Mouse (Mus musculus): ENCODE measurements around the gene Actr1a. TPM values are rescaled to one million over a fixed set of nuclear protein-coding genes. Genes with fewer than 3 reads are reported as not detected.

Gene Actr1a
- total RNA-seq, 2 experiments from 2014 or later: 174 to 194 TPM

DNA sequence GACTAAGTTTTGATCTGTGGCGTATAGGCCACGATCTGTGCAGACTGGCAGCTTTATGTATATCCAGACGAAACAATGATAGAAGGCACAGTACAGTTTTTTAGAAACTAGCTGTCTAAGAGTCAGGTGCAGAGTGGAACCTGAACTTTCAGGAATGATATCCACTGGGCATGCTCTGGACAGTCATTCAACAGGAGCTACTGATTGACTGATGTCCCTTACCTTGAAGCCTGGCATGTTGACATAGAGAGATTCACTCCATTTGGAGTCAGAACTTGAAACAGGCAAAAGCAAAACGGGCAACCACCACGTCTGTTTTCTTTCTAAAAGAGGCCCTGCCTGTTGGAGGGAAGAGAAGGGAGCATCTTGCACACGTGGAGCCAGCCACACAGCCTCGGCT, 5.0 kb upstream of the Actr1a start:
- no peak for DNase-seq (ENCODE audit: extremely low spot score in 1 of 2, low spot score in 1 of 2)

- no peak for DNase-seq (ENCODE audit: extremely low spot score in 1 of 2, low spot score in 1 of 2)
These were observed 4.3 kb upstream of the Actr1a start for GRCm38 (mm10) chr19:46399886-46400285.

DNA sequence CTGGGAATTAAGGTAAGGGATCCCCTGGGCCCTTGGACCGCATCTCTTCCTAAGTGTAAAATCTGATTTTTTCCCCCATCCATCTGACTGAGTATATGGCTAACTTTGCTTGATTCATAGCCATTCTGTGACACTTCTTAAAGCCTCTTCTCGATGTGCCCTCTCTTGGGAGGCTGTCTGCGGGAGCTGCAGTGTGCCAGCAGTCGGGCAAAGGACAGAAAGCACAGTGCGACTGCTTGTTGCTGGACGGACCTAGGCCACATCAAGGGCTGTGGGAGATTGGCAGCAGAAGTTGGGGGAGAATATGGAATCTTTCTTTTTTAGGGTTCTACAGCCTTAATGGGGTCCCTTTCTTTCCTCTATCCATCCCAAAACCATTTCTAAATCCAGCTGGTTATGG, 3.8 kb upstream of the Actr1a start:
- no peak for DNase-seq (ENCODE audit: extremely low spot score in 1 of 2, low spot score in 1 of 2)

DNA sequence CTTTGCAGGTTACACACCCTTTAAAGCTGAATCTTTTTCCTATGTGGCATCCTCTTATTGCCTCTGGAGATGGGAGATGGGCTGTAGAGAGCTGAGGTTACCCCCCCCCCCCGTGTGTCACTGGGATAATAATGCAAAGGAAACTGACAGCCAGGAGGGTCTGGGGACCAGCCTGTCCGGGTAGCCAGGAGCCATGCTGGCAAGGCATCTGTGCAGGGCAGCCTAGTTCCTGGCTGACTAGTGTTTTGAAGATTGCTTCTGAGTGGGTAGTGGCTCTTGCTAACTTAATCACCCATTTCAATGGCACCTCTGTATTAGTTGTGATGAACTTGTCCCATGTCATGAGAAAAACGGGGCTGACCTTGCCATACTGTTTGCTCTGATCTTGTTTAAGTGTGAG, 2.9 kb upstream of the Actr1a start:
- no peak for DNase-seq (ENCODE audit: extremely low spot score in 1 of 2, low spot score in 1 of 2)

- no peak for DNase-seq (ENCODE audit: extremely low spot score in 1 of 2, low spot score in 1 of 2)
These were observed 2.0 kb upstream of the Actr1a start for GRCm38 (mm10) chr19:46397436-46398001.

GRCm38 (mm10) chr19:46396686-46397435, 1.3 kb upstream of the Actr1a start, which contains the start of gene Sufu:
Gene Sufu (plus strand): TSS chr19:46396896.
- DNase-seq (ENCODE audit: extremely low spot score in 1 of 2, low spot score in 1 of 2): peak; percentile 89 to 94

DNA sequence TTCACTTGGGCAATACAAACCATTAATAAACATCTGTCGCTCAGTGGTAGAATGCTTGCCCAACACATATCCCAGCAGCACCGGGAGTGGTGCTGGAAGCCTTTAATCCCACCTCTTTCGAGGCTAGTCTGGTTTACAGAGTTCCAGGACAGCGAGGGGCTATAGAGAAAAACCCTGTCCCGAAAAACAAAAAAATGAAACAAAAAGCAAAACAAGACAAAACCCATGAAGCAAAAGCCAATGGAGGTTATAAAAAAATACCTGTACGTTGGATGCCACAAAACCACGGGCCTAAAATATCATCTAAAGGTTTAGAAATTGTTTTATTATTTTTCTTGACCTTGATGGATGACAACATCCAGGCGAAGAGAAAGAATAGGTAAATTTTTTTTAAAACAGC, 561 bp upstream of the Actr1a start:
- DNase-seq (ENCODE audit: extremely low spot score in 1 of 2, low spot score in 1 of 2): no peak

DNA sequence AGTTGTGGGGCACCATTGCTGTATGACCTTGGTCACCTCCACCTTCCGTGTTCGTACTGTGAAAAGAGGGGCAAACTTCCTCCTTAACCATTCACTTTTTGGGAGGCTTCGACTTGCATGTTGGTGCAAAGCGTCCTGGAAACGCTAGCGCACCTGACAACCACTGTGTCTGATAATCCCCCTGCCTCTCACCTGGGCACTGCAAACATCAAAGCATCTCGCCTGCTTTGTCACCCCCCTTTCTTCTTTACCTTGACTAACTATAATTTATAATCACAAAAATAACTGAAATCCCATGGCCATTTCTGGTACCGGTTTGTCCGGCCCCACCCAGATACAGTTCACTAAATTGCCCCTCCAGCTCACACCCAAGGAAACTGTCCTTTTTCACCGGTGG, 838 bp downstream of the Actr1a start:
- DNase-seq (ENCODE audit: extremely low spot score in 1 of 2, low spot score in 1 of 2): no peak

- no peak for DNase-seq (ENCODE audit: extremely low spot score in 1 of 2, low spot score in 1 of 2)
These were observed 3.5 kb downstream of the Actr1a start for GRCm38 (mm10) chr19:46392018-46392417.

GRCm38 (mm10) chr19:46389872-46390271, 5.7 kb downstream of the Actr1a start:
- no peak for DNase-seq (ENCODE audit: extremely low spot score in 1 of 2, low spot score in 1 of 2)

DNA sequence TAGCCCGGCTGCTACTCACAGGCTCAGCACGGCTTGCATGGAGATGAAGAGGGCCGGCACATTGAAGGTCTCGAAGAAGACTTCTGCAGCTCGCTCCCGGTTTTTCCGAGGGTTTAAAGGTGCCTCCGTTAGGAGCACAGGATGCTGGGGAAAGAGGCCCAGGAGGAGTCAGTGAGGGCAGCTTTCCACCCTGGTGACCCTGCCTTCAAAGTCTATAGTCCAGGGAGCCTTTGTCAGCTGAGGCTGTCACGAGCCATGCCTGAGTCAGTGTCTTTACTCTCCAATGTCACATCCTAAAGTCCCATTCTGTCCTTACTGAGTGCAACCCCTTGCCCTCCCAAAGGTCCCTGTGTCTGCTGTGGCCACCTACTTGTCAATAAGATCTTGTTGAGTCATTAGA, 13.3 kb downstream of the Actr1a start:
- no peak for DNase-seq (ENCODE audit: extremely low spot score in 1 of 2, low spot score in 1 of 2)

DNA sequence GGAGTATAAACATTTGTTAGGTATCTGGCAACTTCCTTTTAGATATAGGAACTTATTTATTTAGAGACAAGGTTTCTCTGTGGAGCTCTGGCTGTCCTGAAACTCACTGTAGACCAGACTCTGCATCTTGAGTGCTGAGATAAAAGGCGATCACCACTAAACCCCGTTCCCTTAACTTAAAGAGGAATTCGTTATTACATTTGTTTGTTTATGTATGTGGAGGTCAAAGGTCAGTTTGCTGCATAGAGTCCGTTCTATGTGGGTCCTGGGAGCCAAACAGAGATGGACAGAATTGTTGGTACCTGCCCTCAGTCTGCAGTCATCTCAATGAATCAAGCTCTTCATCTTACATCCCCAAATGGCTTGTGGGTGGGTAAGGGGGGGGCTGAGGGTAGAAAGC, 19.7 kb downstream of the Actr1a start:
- DNase-seq (ENCODE audit: extremely low spot score in 1 of 2, low spot score in 1 of 2): no peak

GRCm38 (mm10) chr19:46375489-46375888, 20.1 kb downstream of the Actr1a start:
- DNase-seq (ENCODE audit: extremely low spot score in 1 of 2, low spot score in 1 of 2): no peak

DNA sequence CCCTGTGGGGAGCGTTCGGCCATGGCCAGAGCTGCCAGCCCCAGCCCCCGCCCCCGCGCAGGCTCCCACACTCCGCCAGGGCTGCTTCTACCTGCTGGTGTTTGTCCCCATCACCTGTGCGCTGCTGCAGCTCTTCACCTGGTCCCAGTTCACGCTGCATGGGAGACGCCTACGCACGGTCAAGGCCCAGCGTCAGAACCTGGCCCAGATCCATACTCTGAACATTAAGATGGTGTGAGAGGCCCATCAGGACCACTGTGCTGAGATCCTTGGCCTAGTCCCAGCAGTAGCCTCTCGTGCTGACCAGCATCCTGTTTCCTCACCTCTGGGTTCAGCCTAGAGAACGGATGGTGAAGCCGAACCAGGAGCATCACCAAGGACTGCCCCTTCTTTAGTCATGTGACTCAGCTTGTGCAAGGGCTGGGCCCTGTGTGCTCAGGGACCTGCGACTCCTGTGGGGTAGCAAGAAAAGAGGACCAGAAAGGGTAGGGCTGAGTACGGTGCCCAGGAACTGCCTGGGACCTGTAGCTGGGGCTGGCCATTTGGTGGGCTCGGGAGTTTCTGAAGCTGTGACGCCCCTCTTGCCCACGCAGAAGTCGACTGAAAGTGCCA, 21.0 kb downstream of the Actr1a start:
- DNase-seq (ENCODE audit: extremely low spot score in 1 of 2, low spot score in 1 of 2): no peak

DNA sequence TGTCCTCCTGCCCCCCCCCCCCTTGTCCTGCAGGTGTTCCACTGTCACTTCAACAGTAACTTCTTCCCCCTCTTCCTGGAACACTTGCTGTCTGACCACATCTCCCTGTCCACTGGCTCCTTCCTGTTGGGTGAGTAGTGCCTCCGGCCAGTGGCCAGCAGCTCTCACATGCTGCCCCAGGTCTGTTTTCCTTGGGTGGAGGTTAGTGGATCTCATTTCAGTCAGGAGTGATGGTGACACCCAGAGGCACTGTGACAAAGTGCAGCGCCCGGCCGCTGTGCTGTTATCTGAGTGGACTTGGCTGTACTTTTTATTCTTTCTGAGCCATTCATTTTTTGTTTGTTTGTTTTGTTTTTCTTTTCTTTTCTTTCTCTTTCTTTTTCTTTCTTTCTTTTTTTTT, 26.3 kb downstream of the Actr1a start:
- DNase-seq (ENCODE audit: extremely low spot score in 1 of 2, low spot score in 1 of 2): peak in 1 of 2 experiments; percentile 48

- peak in 1 of 2 experiments; percentile 20 for DNase-seq (ENCODE audit: extremely low spot score in 1 of 2, low spot score in 1 of 2)
These were observed 27.6 kb downstream of the Actr1a start for GRCm38 (mm10) chr19:46367798-46368590.

- no peak for DNase-seq (ENCODE audit: extremely low spot score in 1 of 2, low spot score in 1 of 2)
These were observed 32.1 kb downstream of the Actr1a start for GRCm38 (mm10) chr19:46363294-46364009.

- no peak for DNase-seq (ENCODE audit: extremely low spot score in 1 of 2, low spot score in 1 of 2)
These were observed 33.4 kb downstream of the Actr1a start for GRCm38 (mm10) chr19:46362104-46362503.

DNA sequence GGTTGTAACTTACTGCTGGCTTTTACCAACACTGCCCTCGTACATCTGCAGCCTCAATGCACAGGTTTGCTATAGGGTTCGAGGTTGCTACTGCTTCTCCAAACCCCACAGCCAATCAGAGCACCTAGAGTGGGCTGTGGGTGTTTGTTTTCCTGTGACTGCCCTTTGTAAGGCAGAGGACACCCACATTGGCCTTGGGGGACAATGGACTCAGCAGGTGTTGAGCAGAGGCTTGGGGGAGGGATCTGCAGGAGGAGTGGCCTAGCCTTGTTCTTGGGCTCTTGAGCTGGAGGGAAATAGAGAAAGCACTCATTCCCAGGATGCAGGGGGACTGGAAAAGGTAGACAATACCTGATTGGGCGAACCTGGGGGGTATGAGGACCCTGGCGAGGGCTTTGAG, 37.2 kb downstream of the Actr1a start:
- no peak for DNase-seq (ENCODE audit: extremely low spot score in 1 of 2, low spot score in 1 of 2)

Data from layer of hippocampus, postnatal 25 days (tissue).